In the genomic region with DNA sequence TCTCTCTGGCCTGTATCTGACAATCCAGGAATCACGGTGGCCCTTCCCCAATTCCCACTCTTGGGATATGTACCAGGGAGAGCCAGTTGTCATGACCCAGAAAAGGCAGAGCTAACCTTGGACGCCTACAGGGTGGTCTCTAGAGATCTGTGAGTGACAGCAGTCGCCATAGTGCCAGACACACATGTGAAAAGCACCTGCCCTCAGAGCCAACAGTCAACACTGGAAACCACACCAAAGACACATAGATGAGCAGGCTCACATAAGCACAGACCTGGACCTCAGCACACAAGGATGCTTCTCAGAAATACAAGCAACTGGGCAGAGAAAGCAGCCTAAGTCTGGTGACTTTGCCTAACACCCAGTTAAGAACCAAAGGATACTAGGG, we compare ENCODE assay signal across 21 mouse cellular contexts. TPM values are rescaled to one million over a fixed set of nuclear protein-coding genes. Genes with fewer than 3 reads are reported as not detected.
DNase-seq lines count a peak whose midpoint lies in the region; ATAC-seq and TF ChIP-seq lines count a peak whose summit lies in the region.
"Had no signal": no experiment of that assay in that cellular context is flagged by ENCODE, and none has a peak within 500 bp of the region (broad histone marks: within the 10 kb centered on the region; RNA-seq: fewer than 3 reads in every experiment).

No protein-coding gene starts in this region.

- no peaks in the 10 kb centered on the region for H3K79me2 ChIP-seq in heart, adult 2 months (replicated peaks; ENCODE audit: control insufficient read depth, insufficient read depth, low read length)

- WGBS in cerebellum, adult 2 months: 9% methylated on average over 3 of the region's 3 CpGs
- WGBS in heart, adult 2 months: 43% methylated on average over 3 of the region's 3 CpGs
- 69% methylated on average over 3 of the region's 3 CpGs for WGBS in hindbrain, postnatal 0 days
- 78% methylated on average over 3 of the region's 3 CpGs for WGBS in hindbrain, embryonic 10.5 days
- WGBS in lung, postnatal 0 days: 62% methylated on average over 3 of the region's 3 CpGs

- H3K36me3 ChIP-seq in heart, adult 2 months (ENCODE audit: control insufficient read depth, insufficient read depth, low read length): no peaks in the 10 kb centered on the region
- peaks cover 14% of the 10 kb centered on the region; the same call in 1 of the 2 replicates for H3K36me3 ChIP-seq in hindbrain, postnatal 0 days (ENCODE audit: insufficient read depth, low read length)
- H3K36me3 ChIP-seq in hindbrain, embryonic 10.5 days: peaks cover 70% of the 10 kb centered on the region
- no peaks in the 10 kb centered on the region for H3K36me3 ChIP-seq in lung, postnatal 0 days (ENCODE audit: insufficient read depth, low read length)

- TF ChIP-seq EP300 in heart, adult 2 months (IDR thresholded peaks at IDR 0.05; ENCODE audit: insufficient read depth, low read depth, low read length): no peak
- TF ChIP-seq EP300 in lung, postnatal 0 days (IDR thresholded peaks at IDR 0.05): no peak

- H3K4me3 ChIP-seq in cerebellum, adult 2 months (replicated peaks; ENCODE audit: insufficient read depth, low read depth, low read length): no peak overlapping the region
- no peak overlapping the region for H3K4me3 ChIP-seq in heart, adult 2 months
- no peak overlapping the region for H3K4me3 ChIP-seq in hindbrain, postnatal 0 days (ENCODE audit: low read length)
- no peak overlapping the region for H3K4me3 ChIP-seq in hindbrain, embryonic 10.5 days
- no peak overlapping the region for H3K4me3 ChIP-seq in lung, postnatal 0 days (ENCODE audit: low read depth, low read length)
- H3K4me3 ChIP-seq: intestine, embryonic 15.5 days; limb, embryonic 13.5 days; midbrain, embryonic 12.5 days; neural tube, embryonic 15.5 days had no signal

- ATAC-seq in hindbrain, postnatal 0 days: no peak
- no peak for ATAC-seq in lung, postnatal 0 days
- ATAC-seq: CD4-positive, CD25-positive, alpha-beta regulatory T cell, adult 4 months; intestine, embryonic 15.5 days had no signal

- no peak for TF ChIP-seq POLR2A in cerebellum, adult 2 months (IDR thresholded peaks at IDR 0.05; ENCODE audit: borderline replicate concordance, insufficient read depth, low read length)
- TF ChIP-seq POLR2A in heart, adult 2 months (IDR thresholded peaks at IDR 0.05; ENCODE audit: insufficient read depth, low read depth, low read length): no peak

- H3K9me3 ChIP-seq in hindbrain, postnatal 0 days (ENCODE audit: low read length): no peaks in the 10 kb centered on the region
- no peaks in the 10 kb centered on the region for H3K9me3 ChIP-seq in hindbrain, embryonic 10.5 days
- H3K9me3 ChIP-seq in lung, postnatal 0 days (ENCODE audit: low read length): no peaks in the 10 kb centered on the region
- H3K9me3 ChIP-seq: G1E; intestine, embryonic 15.5 days; limb, embryonic 13.5 days; midbrain, embryonic 12.5 days; neural tube, embryonic 15.5 days had no signal

- intact Hi-C loops in heart, adult 2 months (cut with DNase I): no loop called here
- intact Hi-C loops in heart, postnatal 36 days (cut with DNase I): no loop called here

- no peaks in the 10 kb centered on the region for H3K27me3 ChIP-seq in cerebellum, adult 2 months (ENCODE audit: control insufficient read depth, insufficient read depth, low read length)
- H3K27me3 ChIP-seq in heart, adult 2 months (ENCODE audit: control insufficient read depth, insufficient read depth, low read length): no peaks in the 10 kb centered on the region
- H3K27me3 ChIP-seq in hindbrain, postnatal 0 days (ENCODE audit: insufficient read depth, low read length): no peaks in the 10 kb centered on the region
- no peaks in the 10 kb centered on the region for H3K27me3 ChIP-seq in hindbrain, embryonic 10.5 days (ENCODE audit: insufficient read depth, poor library complexity, severe bottlenecking)
- no peaks in the 10 kb centered on the region for H3K27me3 ChIP-seq in lung, postnatal 0 days (replicated peaks; ENCODE audit: insufficient read depth, low read length)
- H3K27me3 ChIP-seq: intestine, embryonic 15.5 days; limb, embryonic 13.5 days; midbrain, embryonic 12.5 days; neural tube, embryonic 15.5 days had no signal

- TF ChIP-seq CTCF in cerebellum, adult 2 months (IDR thresholded peaks at IDR 0.05; ENCODE audit: borderline replicate concordance, insufficient read depth, low read depth, low read length): no peak
- TF ChIP-seq CTCF in heart, adult 2 months (IDR thresholded peaks at IDR 0.05): no peak
- no peak for TF ChIP-seq CTCF in hindbrain, postnatal 0 days (IDR thresholded peaks at IDR 0.05; ENCODE audit: low read depth)
- no peak for TF ChIP-seq CTCF in lung, postnatal 0 days (IDR thresholded peaks at IDR 0.05)

- H3K4me1 ChIP-seq in cerebellum, adult 2 months (ENCODE audit: control insufficient read depth, insufficient read depth, low read length): peaks cover 31% of the 10 kb centered on the region
- H3K4me1 ChIP-seq in heart, adult 2 months (ENCODE audit: control insufficient read depth, insufficient read depth, low read length): peaks cover 10% of the 10 kb centered on the region
- peaks cover 6% of the 10 kb centered on the region; the same call in 1 of the 2 replicates for H3K4me1 ChIP-seq in hindbrain, postnatal 0 days (ENCODE audit: insufficient read depth, low read length)
- H3K4me1 ChIP-seq in hindbrain, embryonic 10.5 days (replicated peaks): peaks cover 20% of the 10 kb centered on the region
- H3K4me1 ChIP-seq in lung, postnatal 0 days (ENCODE audit: insufficient read depth, low read depth, low read length): peaks cover 12% of the 10 kb centered on the region; the same call in 1 of the 2 replicates

- no peak overlapping the region for H3K9ac ChIP-seq in heart, adult 2 months (ENCODE audit: low read depth, low read length)
- H3K9ac ChIP-seq in hindbrain, postnatal 0 days (replicated peaks; ENCODE audit: low read length): no peak overlapping the region
- no peak overlapping the region for H3K9ac ChIP-seq in lung, postnatal 0 days (replicated peaks; ENCODE audit: low read depth)
- H3K9ac ChIP-seq: intestine, embryonic 15.5 days; limb, embryonic 13.5 days; liver, embryonic 14.5 days; midbrain, embryonic 12.5 days; neural tube, embryonic 15.5 days had no signal

- peak overlapping the region; percentile 82 for H3K27ac ChIP-seq in cerebellum, adult 2 months (ENCODE audit: insufficient read depth, low read length)
- H3K27ac ChIP-seq in heart, adult 2 months: peak overlapping the region; percentile 44
- peak overlapping the region; percentile 28; the same call in 1 of the 2 replicates for H3K27ac ChIP-seq in hindbrain, postnatal 0 days
- no peak overlapping the region for H3K27ac ChIP-seq in hindbrain, embryonic 10.5 days
- H3K27ac ChIP-seq in lung, postnatal 0 days (ENCODE audit: low read length): 0 out of 2 replicates have a peak overlapping the region, but pooled peaks have one; percentile 48
- H3K27ac ChIP-seq: intestine, embryonic 15.5 days; limb, embryonic 13.5 days; liver, embryonic 14.5 days; midbrain, embryonic 12.5 days; neural tube, embryonic 15.5 days; stomach, postnatal 0 days had no signal

- DNase-seq in cerebellum, adult 2 months: no peak
- no peak for DNase-seq in cerebellum, postnatal 36 days
- peak in 1 of 2 experiments; percentile 36 for DNase-seq in heart, adult 2 months
- no peak for DNase-seq in heart, postnatal 36 days
- no peak for DNase-seq in hindbrain, postnatal 0 days (ENCODE audit: low spot score)
- no peak for DNase-seq in hindbrain, embryonic 10.5 days (ENCODE audit: low spot score)
- DNase-seq in lung, postnatal 0 days (ENCODE audit: low spot score): no peak
- DNase-seq in lung, adult 18-20 months: no peak
- DNase-seq: thymus, postnatal 14 days had no signal

- no peak overlapping the region for H3K4me2 ChIP-seq in hindbrain, postnatal 0 days (ENCODE audit: low read depth, low read length)
- H3K4me2 ChIP-seq in lung, postnatal 0 days (replicated peaks; ENCODE audit: low read depth, low read length): no peak overlapping the region
- H3K4me2 ChIP-seq: intestine, embryonic 15.5 days; limb, embryonic 13.5 days; midbrain, embryonic 12.5 days; neural tube, embryonic 15.5 days had no signal

RNA-seq across cellular contexts. Expression of a gene that starts 3.4 kb away (rescaled TPM):
- polyA plus RNA-seq in cerebellum, adult 2 months (2012; rRNA removed): 39.5 and 43.7 TPM in 2 replicates
- 10 to 100 TPM; 12.1 to 13.5 TPM for total RNA-seq in heart, adult 2 months (2021)
- 12.7 and 15.5 TPM in 2 replicates for polyA plus RNA-seq in heart, adult 2 months (2012; rRNA removed)
- total RNA-seq in heart, postnatal 36 days (2021): 10 to 100 TPM; 12.4 to 12.7 TPM
- 46.9 and 59.3 TPM in 2 replicates for total RNA-seq in hindbrain, postnatal 0 days (2014; rRNA removed)
- polyA plus RNA-seq in hindbrain, postnatal 0 days (2015; fragmentation: Nextera tagmentation; extraction: Ambion mirVana): 32.5 and 33.1 TPM in 2 replicates
- polyA plus RNA-seq in hindbrain, embryonic 10.5 days (2016; fragmentation: Nextera tagmentation; extraction: Ambion mirVana): 49.9 and 52.3 TPM in 2 replicates
- polyA plus RNA-seq in lung, postnatal 0 days (2015; fragmentation: Nextera tagmentation; extraction: Ambion mirVana): 13.7 and 13.9 TPM in 2 replicates

RNA-seq across cellular contexts. Expression of a gene that starts 8.1 kb away (rescaled TPM):
- 0.11 TPM in 1 of 2 replicates, not detected in the other for polyA plus RNA-seq in cerebellum, adult 2 months (2012; rRNA removed)
- 1 to 10 TPM; 5.4 to 5.8 TPM for total RNA-seq in heart, adult 2 months (2021)
- polyA plus RNA-seq in heart, adult 2 months (2012; rRNA removed): 0.16 and 0.26 TPM in 2 replicates
- 1 to 10 TPM; 4.2 to 6.7 TPM for total RNA-seq in heart, postnatal 36 days (2021)
- 0.63 TPM in 1 of 2 replicates, not detected in the other for total RNA-seq in hindbrain, postnatal 0 days (2014; rRNA removed)
- 0.21 and 0.26 TPM in 2 replicates for polyA plus RNA-seq in hindbrain, postnatal 0 days (2015; fragmentation: Nextera tagmentation; extraction: Ambion mirVana)
- not detected in 2 replicates for polyA plus RNA-seq in hindbrain, embryonic 10.5 days (2016; fragmentation: Nextera tagmentation; extraction: Ambion mirVana)
- polyA plus RNA-seq in lung, postnatal 0 days (2015; fragmentation: Nextera tagmentation; extraction: Ambion mirVana): 0.25 and 0.32 TPM in 2 replicates
- total RNA-seq: adrenal gland, postnatal 36 days had no signal
- polyA plus RNA-seq: CD4-positive, CD25-positive, alpha-beta regulatory T cell, adult 4 months; G1E; liver, embryonic 14.5 days; midbrain, embryonic 12.5 days had no signal

RNA-seq across cellular contexts. Expression of a gene that starts 20.8 kb away (rescaled TPM):
- polyA plus RNA-seq in cerebellum, adult 2 months (2012; rRNA removed): 50.3 and 52.7 TPM in 2 replicates
- 10 to 100 TPM; 25.4 to 28.5 TPM for total RNA-seq in heart, adult 2 months (2021)
- polyA plus RNA-seq in heart, adult 2 months (2012; rRNA removed): 24.6 and 31.3 TPM in 2 replicates
- total RNA-seq in heart, postnatal 36 days (2021): 10 to 100 TPM; 28.7 to 34.3 TPM
- total RNA-seq in hindbrain, postnatal 0 days (2014; rRNA removed): 34.9 and 40.6 TPM in 2 replicates
- polyA plus RNA-seq in hindbrain, postnatal 0 days (2015; fragmentation: Nextera tagmentation; extraction: Ambion mirVana): 22.9 and 23.3 TPM in 2 replicates
- 23.5 and 24.7 TPM in 2 replicates for polyA plus RNA-seq in hindbrain, embryonic 10.5 days (2016; fragmentation: Nextera tagmentation; extraction: Ambion mirVana)
- polyA plus RNA-seq in lung, postnatal 0 days (2015; fragmentation: Nextera tagmentation; extraction: Ambion mirVana): 18.0 and 19.2 TPM in 2 replicates

RNA-seq across cellular contexts. Expression of a gene that starts 29.0 kb away (rescaled TPM):
- 20.4 and 22.8 TPM in 2 replicates for polyA plus RNA-seq in cerebellum, adult 2 months (2012; rRNA removed)
- total RNA-seq in heart, adult 2 months (2021): 10 to 100 TPM; 40.0 to 45.1 TPM
- polyA plus RNA-seq in heart, adult 2 months (2012; rRNA removed): 77.3 and 82.0 TPM in 2 replicates
- 10 to 100 TPM; 34.5 to 36.7 TPM for total RNA-seq in heart, postnatal 36 days (2021)
- 15.4 and 21.5 TPM in 2 replicates for total RNA-seq in hindbrain, postnatal 0 days (2014; rRNA removed)
- 11.5 and 11.7 TPM in 2 replicates for polyA plus RNA-seq in hindbrain, postnatal 0 days (2015; fragmentation: Nextera tagmentation; extraction: Ambion mirVana)
- polyA plus RNA-seq in hindbrain, embryonic 10.5 days (2016; fragmentation: Nextera tagmentation; extraction: Ambion mirVana): 13.0 and 13.7 TPM in 2 replicates
- 186 and 218 TPM in 2 replicates for polyA plus RNA-seq in lung, postnatal 0 days (2015; fragmentation: Nextera tagmentation; extraction: Ambion mirVana)
- polyA plus RNA-seq: G1E had no signal

RNA-seq across cellular contexts. Expression of a gene that starts 49.8 kb away (rescaled TPM):
- 0.06 and 0.10 TPM in 2 replicates for polyA plus RNA-seq in cerebellum, adult 2 months (2012; rRNA removed)
- not detected for total RNA-seq in heart, adult 2 months (2021)
- 0.06 TPM in 1 of 2 replicates, not detected in the other for polyA plus RNA-seq in heart, adult 2 months (2012; rRNA removed)
- not detected for total RNA-seq in heart, postnatal 36 days (2021)
- total RNA-seq in hindbrain, postnatal 0 days (2014; rRNA removed): not detected in 2 replicates
- not detected in 2 replicates for polyA plus RNA-seq in hindbrain, postnatal 0 days (2015; fragmentation: Nextera tagmentation; extraction: Ambion mirVana)
- polyA plus RNA-seq in hindbrain, embryonic 10.5 days (2016; fragmentation: Nextera tagmentation; extraction: Ambion mirVana): not detected in 2 replicates
- 0.51 and 0.77 TPM in 2 replicates for polyA plus RNA-seq in lung, postnatal 0 days (2015; fragmentation: Nextera tagmentation; extraction: Ambion mirVana)
- total RNA-seq: adrenal gland, postnatal 36 days; gastrocnemius, postnatal 25 days; heart, postnatal 4 days; left cerebral cortex, postnatal 10 days had no signal
- polyA plus RNA-seq: CD4-positive, CD25-positive, alpha-beta regulatory T cell, adult 4 months; G1E; limb, embryonic 13.5 days; liver, embryonic 14.5 days; midbrain, embryonic 12.5 days; neural tube, embryonic 15.5 days had no signal
